Mouse (Mus musculus): Measurements from ENCODE around the gene Anpep. TPM values are rescaled to one million over a fixed set of nuclear protein-coding genes. Genes with fewer than 3 reads are reported as not detected.
A peak's percentile ranks its signal among the peaks of the same experiment; 100 is the strongest.

Anpep gene
- polyA plus RNA-seq, 1 experiment: 80.7 TPM

- H3K4me1 ChIP-seq (ENCODE audit: control insufficient read depth, insufficient read depth, low read length): no peaks in the 10 kb centered on the region
- no peak for DNase-seq
- 12% methylated on average over 53 of the region's 53 CpGs for WGBS
- peak; percentile 54; the same call in 1 of the 2 replicates for TF ChIP-seq POLR2A (IDR thresholded peaks at IDR 0.05; ENCODE audit: borderline replicate concordance, extremely low read depth, low read depth, low read length)
- TF ChIP-seq CTCF (IDR thresholded peaks at IDR 0.05; ENCODE audit: insufficient read depth, low read length): no peak
- peak overlapping the region; percentile 51 for H3K4me3 ChIP-seq (replicated peaks; ENCODE audit: extremely low read depth, low read depth, low read length)
Observed at GRCm38 (mm10) chr7:79847456-79848451, 13.1 kb downstream of the Anpep start.

- no peak for DNase-seq
- 81% methylated on average over 2 of the region's 2 CpGs for WGBS
- no peaks in the 10 kb centered on the region for H3K4me1 ChIP-seq (ENCODE audit: control insufficient read depth, insufficient read depth, low read length)
- no peak overlapping the region for H3K4me3 ChIP-seq (replicated peaks; ENCODE audit: extremely low read depth, low read depth, low read length)
- TF ChIP-seq POLR2A (IDR thresholded peaks at IDR 0.05; ENCODE audit: borderline replicate concordance, extremely low read depth, low read depth, low read length) (no peak), CTCF (IDR thresholded peaks at IDR 0.05; ENCODE audit: insufficient read depth, low read length) (no peak)
Observed at GRCm38 (mm10) chr7:79846342-79846741, 14.5 kb downstream of the Anpep start.

- Histone ChIP-seq H3K4me3 (replicated peaks; ENCODE audit: extremely low read depth, low read depth, low read length) (no peak overlapping the region), H3K4me1 (ENCODE audit: control insufficient read depth, insufficient read depth, low read length) (no peaks in the 10 kb centered on the region)
- TF ChIP-seq CTCF (IDR thresholded peaks at IDR 0.05; ENCODE audit: insufficient read depth, low read length): no peak
- TF ChIP-seq POLR2A (IDR thresholded peaks at IDR 0.05; ENCODE audit: borderline replicate concordance, extremely low read depth, low read depth, low read length): no peak
- 54% methylated on average over 8 of the region's 8 CpGs for WGBS
- no peak for DNase-seq
Observed at GRCm38 (mm10) chr7:79844090-79844802, 16.6 kb downstream of the Anpep start.

GRCm38 (mm10) chr7:79842163-79842562, 18.7 kb downstream of the Anpep start:
- DNase-seq: no peak
- no peaks in the 10 kb centered on the region for H3K4me1 ChIP-seq (ENCODE audit: control insufficient read depth, insufficient read depth, low read length)
- TF ChIP-seq CTCF (IDR thresholded peaks at IDR 0.05; ENCODE audit: insufficient read depth, low read length): no peak
- no peak for TF ChIP-seq POLR2A (IDR thresholded peaks at IDR 0.05; ENCODE audit: borderline replicate concordance, extremely low read depth, low read depth, low read length)
- WGBS: 57% methylated on average over 7 of the region's 7 CpGs
- no peak overlapping the region for H3K4me3 ChIP-seq (replicated peaks; ENCODE audit: extremely low read depth, low read depth, low read length)

GRCm38 (mm10) chr7:79837247-79837646, 23.6 kb downstream of the Anpep start:
- TF ChIP-seq POLR2A (IDR thresholded peaks at IDR 0.05; ENCODE audit: borderline replicate concordance, extremely low read depth, low read depth, low read length) (no peak), CTCF (IDR thresholded peaks at IDR 0.05; ENCODE audit: insufficient read depth, low read length) (no peak)

GRCm38 (mm10) chr7:79835196-79835595, 25.7 kb downstream of the Anpep start:
- no peak overlapping the region for H3K4me3 ChIP-seq (replicated peaks; ENCODE audit: extremely low read depth, low read depth, low read length)
- 93% methylated on average over 6 of the region's 6 CpGs for WGBS
- peaks cover 6% of the 10 kb centered on the region for H3K4me1 ChIP-seq (ENCODE audit: control insufficient read depth, insufficient read depth, low read length)
- no peak for TF ChIP-seq CTCF (IDR thresholded peaks at IDR 0.05; ENCODE audit: insufficient read depth, low read length)
- no peak for TF ChIP-seq POLR2A (IDR thresholded peaks at IDR 0.05; ENCODE audit: borderline replicate concordance, extremely low read depth, low read depth, low read length)
- no peak for DNase-seq

More at GRCm38 (mm10) chr7:79837247-79837646, 23.6 kb downstream of the Anpep start:
- 42% methylated on average over 2 of the region's 2 CpGs for WGBS
- H3K4me3 ChIP-seq (replicated peaks; ENCODE audit: extremely low read depth, low read depth, low read length): no peak overlapping the region
- DNase-seq: no peak
- no peaks in the 10 kb centered on the region for H3K4me1 ChIP-seq (ENCODE audit: control insufficient read depth, insufficient read depth, low read length)

GRCm38 (mm10) chr7:79832980-79833379, 27.9 kb downstream of the Anpep start:
- no peak for DNase-seq
- peaks cover 6% of the 10 kb centered on the region for H3K4me1 ChIP-seq (ENCODE audit: control insufficient read depth, insufficient read depth, low read length)
- TF ChIP-seq POLR2A (IDR thresholded peaks at IDR 0.05; ENCODE audit: borderline replicate concordance, extremely low read depth, low read depth, low read length) (no peak), CTCF (IDR thresholded peaks at IDR 0.05; ENCODE audit: insufficient read depth, low read length) (no peak)
- H3K4me3 ChIP-seq (replicated peaks; ENCODE audit: extremely low read depth, low read depth, low read length): no peak overlapping the region

- DNase-seq: peak; percentile 62
- Histone ChIP-seq H3K4me1 (ENCODE audit: control insufficient read depth, insufficient read depth, low read length) (peaks cover 6% of the 10 kb centered on the region), H3K4me3 (replicated peaks; ENCODE audit: extremely low read depth, low read depth, low read length) (no peak overlapping the region)
- no peak for TF ChIP-seq CTCF (IDR thresholded peaks at IDR 0.05; ENCODE audit: insufficient read depth, low read length)
- TF ChIP-seq POLR2A (IDR thresholded peaks at IDR 0.05; ENCODE audit: borderline replicate concordance, extremely low read depth, low read depth, low read length): no peak
- 19% methylated on average over 6 of the region's 6 CpGs for WGBS
Observed at GRCm38 (mm10) chr7:79831585-79831984, 29.3 kb downstream of the Anpep start.

GRCm38 (mm10) chr7:79831145-79831544, 29.7 kb downstream of the Anpep start:
- WGBS: 50% methylated on average over 6 of the region's 6 CpGs
- TF ChIP-seq CTCF (IDR thresholded peaks at IDR 0.05; ENCODE audit: insufficient read depth, low read length): no peak
- H3K4me1 ChIP-seq (ENCODE audit: control insufficient read depth, insufficient read depth, low read length): peaks cover 6% of the 10 kb centered on the region
- no peak for DNase-seq
- no peak overlapping the region for H3K4me3 ChIP-seq (replicated peaks; ENCODE audit: extremely low read depth, low read depth, low read length)

Data from lung, adult 2 months (tissue).